Mouse (Mus musculus): Measurements from ENCODE around the gene Slc39a12. TPM values are rescaled to one million over a fixed set of nuclear protein-coding genes. Genes with fewer than 3 reads are reported as not detected.

Slc39a12 gene
- polyA plus RNA-seq (2012; rRNA removed) = 0.02 TPM in 1 of 2 replicates, not detected in the other

GRCm38 (mm10) chr2:14388162-14388561, at the start of gene Slc39a12:
Slc39a12 (plus strand) TSS chr2:14388316.
- DNase-seq (ENCODE audit: low read depth in 1 of 2, low spot score in 2 of 2) = no peak
- 83% methylated on average over 5 of the region's 5 CpGs for WGBS
- Histone ChIP-seq H3K36me3 (ENCODE audit: control insufficient read depth, insufficient read depth, low read length) (no peaks in the 10 kb centered on the region), H3K4me3 (ENCODE audit: extremely low read depth, insufficient read depth, insufficient read length) (no peak within 1 kb of the TSS), H3K4me1 (ENCODE audit: control insufficient read depth, insufficient read depth, insufficient read length) (no peaks in the 10 kb centered on the region), H3K27me3 (ENCODE audit: control insufficient read depth, insufficient read depth, low read length) (no peaks in the 10 kb centered on the region), H3K27ac (ENCODE audit: insufficient read depth, low read length) (no peak within 1 kb of the TSS)
- TF ChIP-seq CTCF (IDR thresholded peaks at IDR 0.05; ENCODE audit: extremely low read depth, insufficient read depth, insufficient read length, insufficient replicate concordance) (no peak), POLR2A (IDR thresholded peaks at IDR 0.05; ENCODE audit: low read depth, low read length) (no peak)

GRCm38 (mm10) chr2:14341652-14342308, 46.3 kb upstream of the Slc39a12 start:
- TF ChIP-seq POLR2A (IDR thresholded peaks at IDR 0.05; ENCODE audit: low read depth, low read length) = no peak
- no peak for TF ChIP-seq CTCF (IDR thresholded peaks at IDR 0.05; ENCODE audit: extremely low read depth, insufficient read depth, insufficient read length, insufficient replicate concordance)
- H3K4me1 ChIP-seq (ENCODE audit: control insufficient read depth, insufficient read depth, insufficient read length) = no peaks in the 10 kb centered on the region
- no peak for DNase-seq (ENCODE audit: low read depth in 1 of 2, low spot score in 2 of 2)
- WGBS = 74% methylated on average over 14 of the region's 14 CpGs
- H3K27me3 ChIP-seq (ENCODE audit: control insufficient read depth, insufficient read depth, low read length) = no peaks in the 10 kb centered on the region
- no peaks in the 10 kb centered on the region for H3K36me3 ChIP-seq (ENCODE audit: control insufficient read depth, insufficient read depth, low read length)
- H3K4me3 ChIP-seq (ENCODE audit: extremely low read depth, insufficient read depth, insufficient read length) = no peak overlapping the region
- no peak overlapping the region for H3K27ac ChIP-seq (ENCODE audit: insufficient read depth, low read length)

GRCm38 (mm10) chr2:14342309-14342839, 45.7 kb upstream of the Slc39a12 start:
- no peaks in the 10 kb centered on the region for H3K4me1 ChIP-seq (ENCODE audit: control insufficient read depth, insufficient read depth, insufficient read length)
- no peaks in the 10 kb centered on the region for H3K27me3 ChIP-seq (ENCODE audit: control insufficient read depth, insufficient read depth, low read length)
- DNase-seq (ENCODE audit: low read depth in 1 of 2, low spot score in 2 of 2) = no peak
- TF ChIP-seq CTCF (IDR thresholded peaks at IDR 0.05; ENCODE audit: extremely low read depth, insufficient read depth, insufficient read length, insufficient replicate concordance) (no peak), POLR2A (IDR thresholded peaks at IDR 0.05; ENCODE audit: low read depth, low read length) (no peak)
- H3K4me3 ChIP-seq (ENCODE audit: extremely low read depth, insufficient read depth, insufficient read length) = no peak overlapping the region
- WGBS = 91% methylated on average over 8 of the region's 8 CpGs
- H3K36me3 ChIP-seq (ENCODE audit: control insufficient read depth, insufficient read depth, low read length) = no peaks in the 10 kb centered on the region
- H3K27ac ChIP-seq (ENCODE audit: insufficient read depth, low read length) = no peak overlapping the region

- Histone ChIP-seq H3K27me3 (ENCODE audit: control insufficient read depth, insufficient read depth, low read length) (no peaks in the 10 kb centered on the region), H3K36me3 (ENCODE audit: control insufficient read depth, insufficient read depth, low read length) (no peaks in the 10 kb centered on the region), H3K27ac (ENCODE audit: insufficient read depth, low read length) (no peak overlapping the region), H3K4me1 (ENCODE audit: control insufficient read depth, insufficient read depth, insufficient read length) (no peaks in the 10 kb centered on the region), H3K4me3 (ENCODE audit: extremely low read depth, insufficient read depth, insufficient read length) (no peak overlapping the region)
- DNase-seq (ENCODE audit: low read depth in 1 of 2, low spot score in 2 of 2) = no peak
- TF ChIP-seq POLR2A (IDR thresholded peaks at IDR 0.05; ENCODE audit: low read depth, low read length) = no peak
- no peak for TF ChIP-seq CTCF (IDR thresholded peaks at IDR 0.05; ENCODE audit: extremely low read depth, insufficient read depth, insufficient read length, insufficient replicate concordance)
- WGBS = 9% methylated on average over 1 of the region's 1 CpGs
Observed at GRCm38 (mm10) chr2:14388856-14389255, 740 bp downstream of the Slc39a12 start.

- WGBS = 89% methylated on average over 1 of the region's 1 CpGs
- H3K4me1 ChIP-seq (ENCODE audit: control insufficient read depth, insufficient read depth, insufficient read length) = no peaks in the 10 kb centered on the region
- H3K27me3 ChIP-seq (ENCODE audit: control insufficient read depth, insufficient read depth, low read length) = no peaks in the 10 kb centered on the region
- H3K4me3 ChIP-seq (ENCODE audit: extremely low read depth, insufficient read depth, insufficient read length) = no peak overlapping the region
- no peak for DNase-seq (ENCODE audit: low read depth in 1 of 2, low spot score in 2 of 2)
- no peak overlapping the region for H3K27ac ChIP-seq (ENCODE audit: insufficient read depth, low read length)
- no peaks in the 10 kb centered on the region for H3K36me3 ChIP-seq (ENCODE audit: control insufficient read depth, insufficient read depth, low read length)
- TF ChIP-seq CTCF (IDR thresholded peaks at IDR 0.05; ENCODE audit: extremely low read depth, insufficient read depth, insufficient read length, insufficient replicate concordance) (no peak), POLR2A (IDR thresholded peaks at IDR 0.05; ENCODE audit: low read depth, low read length) (no peak)
Observed at GRCm38 (mm10) chr2:14390900-14391299, 2.8 kb downstream of the Slc39a12 start.

- Histone ChIP-seq H3K36me3 (ENCODE audit: control insufficient read depth, insufficient read depth, low read length) (no peaks in the 10 kb centered on the region), H3K27me3 (ENCODE audit: control insufficient read depth, insufficient read depth, low read length) (no peaks in the 10 kb centered on the region), H3K4me3 (ENCODE audit: extremely low read depth, insufficient read depth, insufficient read length) (no peak overlapping the region), H3K27ac (ENCODE audit: insufficient read depth, low read length) (no peak overlapping the region), H3K4me1 (ENCODE audit: control insufficient read depth, insufficient read depth, insufficient read length) (no peaks in the 10 kb centered on the region)
- TF ChIP-seq POLR2A (IDR thresholded peaks at IDR 0.05; ENCODE audit: low read depth, low read length) (no peak), CTCF (IDR thresholded peaks at IDR 0.05; ENCODE audit: extremely low read depth, insufficient read depth, insufficient read length, insufficient replicate concordance) (no peak)
- DNase-seq (ENCODE audit: low read depth in 1 of 2, low spot score in 2 of 2) = no peak
Observed at GRCm38 (mm10) chr2:14403000-14403399, 14.9 kb downstream of the Slc39a12 start.

GRCm38 (mm10) chr2:14428987-14429386, 40.9 kb downstream of the Slc39a12 start:
- WGBS = 93% methylated on average over 2 of the region's 2 CpGs
- no peaks in the 10 kb centered on the region for H3K36me3 ChIP-seq (ENCODE audit: control insufficient read depth, insufficient read depth, low read length)
- no peak overlapping the region for H3K4me3 ChIP-seq (ENCODE audit: extremely low read depth, insufficient read depth, insufficient read length)
- TF ChIP-seq POLR2A (IDR thresholded peaks at IDR 0.05; ENCODE audit: low read depth, low read length) (no peak), CTCF (IDR thresholded peaks at IDR 0.05; ENCODE audit: extremely low read depth, insufficient read depth, insufficient read length, insufficient replicate concordance) (no peak)
- no peaks in the 10 kb centered on the region for H3K4me1 ChIP-seq (ENCODE audit: control insufficient read depth, insufficient read depth, insufficient read length)
- H3K27ac ChIP-seq (ENCODE audit: insufficient read depth, low read length) = no peak overlapping the region
- no peak for DNase-seq (ENCODE audit: low read depth in 1 of 2, low spot score in 2 of 2)
- H3K27me3 ChIP-seq (ENCODE audit: control insufficient read depth, insufficient read depth, low read length) = no peaks in the 10 kb centered on the region
